Mouse (Mus musculus) bone marrow macrophage, adult 2 months (primary cell): ENCODE data around the gene Tmem14a.

ENCODE experiments used
- CTCF ChIP-seq: IDR thresholded peaks from 2 replicates; pipeline ENCODE4 v1.5.1; 2012; ENCODE audit warnings: low read depth, mild to moderate bottlenecking, low read length, moderate library complexity
- POLR2A ChIP-seq: IDR thresholded peaks from 2 replicates; pipeline ENCODE4 v1.6.1; 2012; ENCODE audit warnings: mild to moderate bottlenecking, low read depth, low read length, borderline replicate concordance

DNA sequence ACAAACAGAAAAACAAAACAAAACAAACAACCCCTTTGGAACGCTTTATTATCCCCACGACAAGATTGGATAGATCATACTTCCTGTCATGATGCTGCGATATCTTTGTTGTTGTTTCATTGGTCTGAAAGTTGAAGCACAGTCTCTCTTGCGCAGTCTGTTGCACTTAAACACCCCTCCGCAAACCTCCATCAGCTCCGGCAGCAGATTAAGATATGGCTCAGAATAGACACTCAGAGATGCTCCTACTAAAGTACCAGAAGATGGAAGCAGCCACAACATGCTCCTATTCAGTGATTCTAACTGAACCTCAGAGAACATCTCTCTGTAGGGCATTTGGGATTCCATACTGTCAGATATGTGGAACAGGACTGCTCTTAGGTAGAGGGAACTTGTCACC lies 54.7 kb downstream of the Tmem14a start:
- no peak for TF ChIP-seq CTCF
- TF ChIP-seq POLR2A: no peak
